Mouse (Mus musculus) MEL (cell line): ENCODE results near the gene Trappc6a.

Experiments used
- CTCF ChIP-seq, 3 experiments: IDR thresholded peaks in 2 of 3; conservative IDR thresholded peaks in 1 of 3; 2 replicates each; pipeline ENCODE4 v1.5.1; 2011 to 2012; ENCODE audit warnings: low read length in 3 of 3, low read depth in 2 of 3, mild to moderate bottlenecking in 2 of 3, improper control_type of control experiment in 1 of 3, inconsistent platforms in 1 of 3, mixed read lengths in 1 of 3, moderate library complexity in 1 of 3; ENCODE audit not compliant: control insufficient read depth in 1 of 3, insufficient read depth in 1 of 3, poor library complexity in 1 of 3, severe bottlenecking in 1 of 3
- ETS1 ChIP-seq: IDR thresholded peaks from 2 replicates; pipeline ENCODE4 v1.6.1; 2012; ENCODE audit warnings: low read depth, mild to moderate bottlenecking, inconsistent platforms, low read length, improper control_type of control experiment, moderate library complexity
- GATA1 ChIP-seq: IDR thresholded peaks from 2 replicates; pipeline ENCODE4 v1.6.1; 2011; ENCODE audit warnings: low read depth, low read length, improper control_type of control experiment
- JUND ChIP-seq: IDR thresholded peaks from 2 replicates; pipeline ENCODE4 v1.6.1; 2011; ENCODE audit warnings: low read depth, mild to moderate bottlenecking, improper control_type of control experiment, low read length
- KAT2A ChIP-seq: conservative IDR thresholded peaks from 2 replicates; pipeline ENCODE4 v1.6.1; 2012; ENCODE audit warnings: low read depth, low read length, improper control_type of control experiment, inconsistent platforms
- MAX ChIP-seq: IDR thresholded peaks from 2 replicates; pipeline ENCODE4 v1.6.1; 2011; ENCODE audit warnings: low read length, improper control_type of control experiment
- POLR2A ChIP-seq, 2 experiments: IDR thresholded peaks; 2 replicates each; pipeline ENCODE4 v1.6.1; 2011 to 2012; ENCODE audit warnings: low read length in 2 of 2, mild to moderate bottlenecking in 2 of 2, control low read depth in 1 of 2, improper control_type of control experiment in 1 of 2, low read depth in 1 of 2, moderate library complexity in 1 of 2; ENCODE audit not compliant: control insufficient read depth in 1 of 2, insufficient read depth in 1 of 2, poor library complexity in 1 of 2
- RCOR1 ChIP-seq: IDR thresholded peaks from 2 replicates; pipeline ENCODE4 v1.6.1; 2012; ENCODE audit warnings: low read depth, mild to moderate bottlenecking, inconsistent platforms, low read length, improper control_type of control experiment
- TAL1 ChIP-seq: IDR thresholded peaks from 2 replicates; pipeline ENCODE4 v1.6.1; 2012; ENCODE audit warnings: mild to moderate bottlenecking, inconsistent platforms, low read length, moderate library complexity, mixed read lengths
- TCF12 ChIP-seq: IDR thresholded peaks from 2 replicates; pipeline ENCODE4 v1.6.1; 2014; ENCODE audit warnings: low read depth, mild to moderate bottlenecking, inconsistent platforms, low read length, improper control_type of control experiment, moderate library complexity
- USF1 ChIP-seq: IDR thresholded peaks from 2 replicates; pipeline ENCODE4 v1.6.1; 2014; ENCODE audit warnings: low read depth, mild to moderate bottlenecking, inconsistent platforms, low read length, improper control_type of control experiment, moderate library complexity
- ZMIZ1 ChIP-seq: IDR thresholded peaks from 2 replicates; pipeline ENCODE4 v1.6.1; 2012; ENCODE audit warnings: low read depth, mild to moderate bottlenecking, inconsistent platforms, low read length, improper control_type of control experiment, moderate library complexity

DNA sequence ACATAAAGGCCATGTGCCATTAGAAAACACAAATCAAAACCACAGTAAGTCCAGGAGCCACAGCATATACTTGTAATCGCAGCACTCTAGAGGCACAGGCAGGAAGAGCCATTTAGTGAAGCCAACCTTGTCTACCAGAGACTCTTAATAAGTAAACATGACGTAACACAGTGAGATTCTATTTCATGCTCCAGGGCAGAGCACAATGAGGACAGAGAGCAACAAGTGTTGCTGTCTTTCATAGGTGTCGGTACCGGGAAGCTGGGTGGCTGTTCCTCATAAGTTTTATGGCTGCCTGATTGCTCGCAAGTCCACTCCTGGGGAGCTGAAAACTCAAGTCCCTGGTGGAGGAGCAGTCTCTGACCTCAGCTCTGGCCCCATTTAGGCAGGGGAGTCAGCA is 43.4 kb downstream of the Trappc6a start:
- TF ChIP-seq KAT2A (no peak), CTCF (IDR thresholded peaks at IDR 0.05 in 2 of 3, conservative IDR thresholded peaks at IDR 0.05 in 1 of 3; ENCODE audit: control insufficient read depth in 1 of 3, insufficient read depth in 1 of 3, low read depth in 2 of 3, low read length in 3 of 3, poor library complexity in 1 of 3, severe bottlenecking in 1 of 3) (no peak), JUND (no peak), ZMIZ1 (no peak), POLR2A (IDR thresholded peaks at IDR 0.05; ENCODE audit: control insufficient read depth in 1 of 2, insufficient read depth in 1 of 2, low read depth in 1 of 2, low read length in 2 of 2, poor library complexity in 1 of 2) (no peak), MAX (no peak), TAL1 (no peak), USF1 (no peak), TCF12 (no peak), ETS1 (no peak), RCOR1 (no peak), GATA1 (no peak)
